Mouse (Mus musculus) hindbrain, embryonic 14.5 days (tissue): ENCODE results near the gene Lrrc4. TPM values are rescaled to one million over a fixed set of nuclear protein-coding genes. Genes with fewer than 3 reads are reported as not detected.
A peak's percentile ranks its signal among the peaks of the same experiment; 100 is the strongest.

Source experiments
- ATAC-seq: fragments of 200-750 bp; cut with Nextera tagmentation; 2 replicates; pipeline ENCODE4 v1.8.0; 2017; ENCODE audit warnings: moderate number of reproducible peaks, mild to moderate bottlenecking, moderate TSS enrichment, moderate library complexity; ENCODE audit not compliant: low FRiP score
- DNase-seq: peaks from one replicate; pipeline ENCODE4 v3.0.0-alpha.2; 2015; ENCODE audit warnings: low spot score
- H3K27ac ChIP-seq: fragments of 300-500 bp; sonication (generic); 2 replicates; pipeline ENCODE4 v1.5.1; 2014; ENCODE audit warnings: mild to moderate bottlenecking, moderate library complexity
- H3K27me3 ChIP-seq: fragments of 300-500 bp; sonication (generic); 2 replicates; pipeline ENCODE4 v1.6.1; 2014; ENCODE audit warnings: mild to moderate bottlenecking, low read length, mixed read lengths; ENCODE audit not compliant: control insufficient read depth, insufficient read depth
- H3K36me3 ChIP-seq: fragments of 300-500 bp; sonication (generic); replicated peaks from 2 replicates; pipeline ENCODE4 v1.6.1; 2014; ENCODE audit not compliant: control insufficient read depth, insufficient read depth
- H3K4me1 ChIP-seq: fragments of 300-500 bp; sonication (generic); replicated peaks from 2 replicates; pipeline ENCODE4 v1.6.1; 2014; ENCODE audit warnings: antibody characterized with exemption, low read length, mixed read lengths; ENCODE audit not compliant: control insufficient read depth, insufficient read depth
- H3K4me2 ChIP-seq: fragments of 300-500 bp; sonication (generic); replicated peaks from 2 replicates; pipeline ENCODE4 v1.6.1; 2014; ENCODE audit warnings: mild to moderate bottlenecking, moderate library complexity
- H3K4me3 ChIP-seq: fragments of 300-500 bp; sonication (generic); replicated peaks from 2 replicates; pipeline ENCODE4 v1.5.1; 2014; ENCODE audit warnings: mild to moderate bottlenecking, low read length
- H3K9ac ChIP-seq: fragments of 300-500 bp; sonication (generic); 2 replicates; pipeline ENCODE4 v1.6.1; 2014
- H3K9me3 ChIP-seq: fragments of 300-500 bp; sonication (generic); 2 replicates; pipeline ENCODE4 v1.6.1; 2016; ENCODE audit warnings: low read length; ENCODE audit not compliant: control insufficient read depth
- WGBS: fragments of 180-500 bp; shearing (Covaris S2); extraction: QIAGEN DNeasy Blood & Tissue Kit; methylation state at CpG from one replicate; pipeline ENCODE4 v1.1.7; 2014; 5-methylcytosine and 5-hydroxymethylcytosine counted together
- polyA plus RNA-seq: library from polyadenylated mRNA; unstranded; fragments of >200 nt; fragmentation: Nextera tagmentation; extraction: Ambion mirVana; gene quantifications from 2 replicates; pipeline ENCODE4 v1.2.1, GENCODE M21; 2014

Lrrc4 gene
- polyA plus RNA-seq, 1 experiment from 2014 or later, result 9.6 TPM

- H3K9me3 ChIP-seq, result no peaks in the 10 kb centered on the region
- no peak overlapping the region for H3K9ac ChIP-seq
- no peaks in the 10 kb centered on the region for H3K36me3 ChIP-seq
- no peaks in the 10 kb centered on the region for H3K4me1 ChIP-seq
- no peak overlapping the region for H3K27ac ChIP-seq
- no peaks in the 10 kb centered on the region for H3K27me3 ChIP-seq
- 79% methylated on average over 1 of the region's 1 CpGs for WGBS
- no peak for ATAC-seq
- H3K4me2 ChIP-seq, result no peak overlapping the region
- DNase-seq, result no peak
- H3K4me3 ChIP-seq, result no peak overlapping the region
Observed at GRCm38 (mm10) chr6:28737601-28738000, 93.9 kb downstream of the Lrrc4 start.

DNA sequence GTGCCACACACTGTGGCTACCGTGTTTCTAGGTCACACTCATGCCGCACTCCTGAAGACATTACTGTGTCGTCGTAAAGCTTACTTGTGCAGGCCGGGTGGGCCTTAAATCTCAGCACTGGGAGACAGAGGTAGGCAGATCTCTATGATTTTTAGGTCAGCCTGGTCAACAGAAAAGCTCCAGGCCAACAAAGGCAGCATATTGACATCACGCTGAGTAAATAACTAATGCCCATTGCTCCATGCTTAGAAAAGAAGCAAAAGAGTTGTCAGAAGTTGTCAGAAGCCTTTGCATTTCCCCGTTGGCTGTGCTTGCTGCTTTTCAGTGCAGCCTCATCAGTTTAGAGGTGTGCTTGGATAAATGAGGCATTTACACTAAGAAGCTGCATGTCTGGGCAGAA lies 94.9 kb downstream of the Lrrc4 start:
- H3K9ac ChIP-seq, result no peak overlapping the region
- H3K9me3 ChIP-seq, result no peaks in the 10 kb centered on the region
- H3K27me3 ChIP-seq, result no peaks in the 10 kb centered on the region
- no peak overlapping the region for H3K4me3 ChIP-seq
- H3K27ac ChIP-seq, result no peak overlapping the region
- no peak for ATAC-seq
- DNase-seq, result no peak
- no peak overlapping the region for H3K4me2 ChIP-seq
- no peaks in the 10 kb centered on the region for H3K36me3 ChIP-seq
- no peaks in the 10 kb centered on the region for H3K4me1 ChIP-seq
- WGBS, result 77% methylated on average over 7 of the region's 7 CpGs

- Histone ChIP-seq H3K4me2 (no peak overlapping the region), H3K27ac (no peak overlapping the region), H3K4me3 (no peak overlapping the region), H3K36me3 (no peaks in the 10 kb centered on the region), H3K9ac (no peak overlapping the region), H3K4me1 (no peaks in the 10 kb centered on the region), H3K27me3 (no peaks in the 10 kb centered on the region), H3K9me3 (no peaks in the 10 kb centered on the region)
- 83% methylated on average over 9 of the region's 9 CpGs for WGBS
- ATAC-seq (no peak), DNase-seq (no peak)
Observed at GRCm38 (mm10) chr6:28735116-28735515, 96.4 kb downstream of the Lrrc4 start.

DNA sequence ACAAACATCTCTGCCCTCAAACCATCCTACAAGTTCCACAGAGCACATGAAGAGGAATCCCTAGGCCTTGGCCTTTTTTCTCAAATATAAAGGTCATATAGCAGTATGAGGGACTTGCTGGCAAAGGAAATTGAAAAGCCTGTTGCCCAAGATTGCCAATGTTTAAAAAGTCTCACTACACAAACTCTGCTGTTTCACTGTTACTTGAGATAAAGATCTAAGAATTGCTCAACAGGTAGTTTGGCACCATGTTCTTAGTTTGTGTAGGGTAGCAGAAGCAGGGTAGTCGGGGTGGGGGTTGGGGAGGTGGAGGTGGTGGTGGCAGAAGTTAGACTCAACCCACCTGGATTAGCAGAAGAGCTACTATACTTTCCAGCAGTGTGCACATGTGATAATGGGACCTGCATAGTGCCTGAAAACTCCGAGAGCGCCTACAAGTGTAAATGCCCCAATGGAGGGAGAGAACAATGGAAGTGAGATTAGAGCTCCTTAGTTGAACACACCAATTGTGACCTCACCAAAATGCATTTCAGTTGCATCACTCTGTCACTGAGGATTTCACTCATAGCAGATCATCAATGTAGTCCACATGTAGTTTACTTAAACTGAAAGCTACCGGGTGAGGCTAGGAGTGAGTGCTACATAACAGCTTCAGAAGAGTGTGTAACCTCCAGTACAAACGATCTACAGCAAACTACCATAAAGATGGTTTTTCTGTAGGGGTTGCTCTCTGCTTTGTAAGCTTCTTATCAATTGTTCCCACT lies 97.5 kb downstream of the Lrrc4 start:
- Histone ChIP-seq H3K9me3 (no peaks in the 10 kb centered on the region), H3K36me3 (no peaks in the 10 kb centered on the region), H3K27me3 (no peaks in the 10 kb centered on the region), H3K4me1 (peaks cover 9% of the 10 kb centered on the region; the same call in 1 of the 2 replicates), H3K9ac (no peak overlapping the region), H3K4me3 (no peak overlapping the region), H3K27ac (no peak overlapping the region), H3K4me2 (no peak overlapping the region)
- WGBS, result 95% methylated on average over 5 of the region's 5 CpGs
- DNase-seq (no peak), ATAC-seq (no peak)

- H3K27ac ChIP-seq, result no peak overlapping the region
- no peaks in the 10 kb centered on the region for H3K27me3 ChIP-seq
- ATAC-seq (no peak), DNase-seq (no peak)
- no peak overlapping the region for H3K4me3 ChIP-seq
- peaks cover 12% of the 10 kb centered on the region; the same call in 1 of the 2 replicates for H3K4me1 ChIP-seq
- H3K36me3 ChIP-seq, result no peaks in the 10 kb centered on the region
- H3K4me2 ChIP-seq, result no peak overlapping the region
- H3K9me3 ChIP-seq, result no peaks in the 10 kb centered on the region
- H3K9ac ChIP-seq, result no peak overlapping the region
- 94% methylated on average over 6 of the region's 6 CpGs for WGBS
Observed at GRCm38 (mm10) chr6:28731246-28731645, 100.3 kb downstream of the Lrrc4 start.

DNA sequence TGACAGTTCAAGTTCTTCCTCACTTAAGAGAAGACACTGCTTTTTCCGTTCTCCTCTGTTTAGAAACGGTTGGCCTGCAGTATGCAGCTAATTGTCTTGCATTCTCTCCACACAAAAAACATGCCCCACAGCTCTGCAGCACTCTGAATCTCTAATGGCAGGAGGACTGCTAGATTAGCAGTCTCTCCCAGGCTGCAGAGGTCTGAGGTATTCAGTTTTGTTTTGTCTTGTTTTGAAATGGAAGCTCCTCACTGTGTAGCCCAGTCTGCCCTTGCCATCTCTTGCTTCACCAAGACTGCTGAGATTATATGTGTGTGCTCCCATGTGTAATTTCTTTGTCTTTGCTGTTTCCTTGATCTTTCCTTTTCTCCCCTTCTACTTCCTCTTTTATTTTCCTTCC lies 101.9 kb downstream of the Lrrc4 start:
- WGBS, result 15% methylated on average over 2 of the region's 2 CpGs
- no peak for ATAC-seq
- no peaks in the 10 kb centered on the region for H3K36me3 ChIP-seq
- no peak overlapping the region for H3K9ac ChIP-seq
- 0 out of 2 replicates have a peak overlapping the region, but pooled peaks have one; percentile 39 for H3K27ac ChIP-seq
- no peak overlapping the region for H3K4me3 ChIP-seq
- H3K27me3 ChIP-seq, result no peaks in the 10 kb centered on the region
- no peak for DNase-seq
- H3K4me2 ChIP-seq, result no peak overlapping the region
- peaks cover 12% of the 10 kb centered on the region; the same call in 1 of the 2 replicates for H3K4me1 ChIP-seq
- no peaks in the 10 kb centered on the region for H3K9me3 ChIP-seq

DNA sequence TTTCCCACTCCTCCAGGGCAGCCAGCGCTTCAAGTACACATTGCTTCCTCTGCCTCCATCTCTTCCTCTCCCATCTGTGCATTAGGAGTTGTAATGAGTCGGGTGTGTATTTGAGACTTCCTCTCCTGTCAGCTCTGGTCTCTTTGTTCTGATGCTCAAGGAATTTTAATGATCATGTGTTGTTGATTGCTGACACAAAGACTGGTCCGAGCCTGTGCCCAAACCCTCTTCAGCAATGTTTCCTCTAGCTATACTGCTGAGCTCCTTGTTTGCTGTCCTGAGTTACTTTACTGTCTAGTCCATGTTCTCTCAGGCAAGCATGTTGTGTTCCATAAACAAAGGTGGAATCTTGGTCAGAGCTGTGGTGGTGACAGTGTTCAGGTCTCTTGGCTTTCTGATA lies 102.3 kb downstream of the Lrrc4 start:
- Histone ChIP-seq H3K27ac (0 out of 2 replicates have a peak overlapping the region, but pooled peaks have one; percentile 39), H3K4me3 (no peak overlapping the region), H3K4me1 (peaks cover 12% of the 10 kb centered on the region; the same call in 1 of the 2 replicates), H3K9me3 (no peaks in the 10 kb centered on the region), H3K9ac (no peak overlapping the region), H3K36me3 (no peaks in the 10 kb centered on the region), H3K27me3 (no peaks in the 10 kb centered on the region), H3K4me2 (no peak overlapping the region)
- DNase-seq (no peak), ATAC-seq (no peak)
- WGBS, result 20% methylated on average over 3 of the region's 3 CpGs

DNA sequence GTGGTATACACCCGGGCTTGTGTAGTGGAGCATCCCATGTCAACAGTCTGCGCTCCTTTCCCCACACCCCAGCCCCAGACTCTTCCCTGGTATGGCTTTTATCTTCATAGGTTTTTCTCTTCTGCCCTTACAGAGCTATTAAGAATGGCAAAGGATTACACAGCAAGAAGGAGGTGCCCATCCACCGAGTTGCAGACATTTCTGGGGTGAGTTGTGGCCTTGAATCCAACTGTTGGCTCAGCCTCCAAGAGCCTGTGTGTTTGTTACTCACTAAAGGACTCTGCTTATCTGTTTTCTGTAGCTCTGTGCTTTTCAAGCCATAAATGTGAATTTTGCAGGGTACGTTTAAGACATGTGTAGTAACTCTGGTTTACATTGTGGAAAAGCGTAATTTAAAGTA lies 106.8 kb downstream of the Lrrc4 start:
- Histone ChIP-seq H3K4me1 (peaks cover 11% of the 10 kb centered on the region; the same call in 1 of the 2 replicates), H3K9me3 (no peaks in the 10 kb centered on the region), H3K4me2 (no peak overlapping the region), H3K4me3 (no peak overlapping the region), H3K36me3 (no peaks in the 10 kb centered on the region), H3K27ac (no peak overlapping the region), H3K27me3 (no peaks in the 10 kb centered on the region), H3K9ac (no peak overlapping the region)
- WGBS, result 73% methylated on average over 5 of the region's 5 CpGs
- DNase-seq (no peak), ATAC-seq (no peak)

GRCm38 (mm10) chr6:28723059-28723458 lies 108.5 kb downstream of the Lrrc4 start:
- 74% methylated on average over 2 of the region's 2 CpGs for WGBS
- ATAC-seq, result no peak

More at GRCm38 (mm10) chr6:28723059-28723458, 108.5 kb downstream of the Lrrc4 start:
- Histone ChIP-seq H3K9ac (no peak overlapping the region), H3K27ac (no peak overlapping the region), H3K9me3 (no peaks in the 10 kb centered on the region), H3K4me1 (no peaks in the 10 kb centered on the region), H3K4me2 (no peak overlapping the region), H3K36me3 (no peaks in the 10 kb centered on the region), H3K4me3 (no peak overlapping the region), H3K27me3 (no peaks in the 10 kb centered on the region)
- DNase-seq, result no peak
